Mouse (Mus musculus): ENCODE data around the gene Zzef1.
"Not testable (repeated sequence)": the region's sequence is repeated elsewhere in the genome, so short reads cannot be mapped to it uniquely, and the experiment has no call there.

Zzef1 gene

GRCm38 (mm10) chr11:72795455-72796295 is at the start of gene Zzef1, which contains the start of gene Cyb5d2:
Gene Zzef1, plus strand, starts transcription at chr11:72796226.
Gene Cyb5d2, minus strand, starts transcription at chr11:72796142.
- DNase-seq (ENCODE audit: low read depth), result peak; percentile 88

GRCm38 (mm10) chr11:72751956-72752355 is 44.1 kb upstream of the Zzef1 start:
- peak; percentile 89 for DNase-seq (ENCODE audit: low read depth)

- DNase-seq (ENCODE audit: low read depth), result no peak
These were observed 37.7 kb upstream of the Zzef1 start for GRCm38 (mm10) chr11:72758316-72758715.

GRCm38 (mm10) chr11:72759581-72759980 is 36.4 kb upstream of the Zzef1 start:
- no peak for DNase-seq (ENCODE audit: low read depth)

- DNase-seq (ENCODE audit: low read depth), result no peak
These were observed 35.2 kb upstream of the Zzef1 start for GRCm38 (mm10) chr11:72760781-72761180.

GRCm38 (mm10) chr11:72764270-72764669 is 31.8 kb upstream of the Zzef1 start:
- DNase-seq (ENCODE audit: low read depth), result no peak

- DNase-seq (ENCODE audit: low read depth), result no peak
These were observed 28.3 kb upstream of the Zzef1 start for GRCm38 (mm10) chr11:72767716-72768115.

- no peak for DNase-seq (ENCODE audit: low read depth)
These were observed 27.0 kb upstream of the Zzef1 start for GRCm38 (mm10) chr11:72769061-72769460.

- DNase-seq (ENCODE audit: low read depth), result no peak
These were observed 25.7 kb upstream of the Zzef1 start for GRCm38 (mm10) chr11:72770324-72770723.

- no peak for DNase-seq (ENCODE audit: low read depth)
These were observed 25.2 kb upstream of the Zzef1 start for GRCm38 (mm10) chr11:72770816-72771215.

GRCm38 (mm10) chr11:72771461-72771860 is 24.6 kb upstream of the Zzef1 start:
- DNase-seq (ENCODE audit: low read depth), result no peak

- DNase-seq (ENCODE audit: low read depth), result not testable (repeated sequence)
These were observed 23.4 kb upstream of the Zzef1 start for GRCm38 (mm10) chr11:72772611-72773010.

- no peak for DNase-seq (ENCODE audit: low read depth)
These were observed 17.1 kb upstream of the Zzef1 start for GRCm38 (mm10) chr11:72778957-72779356.

GRCm38 (mm10) chr11:72782103-72782502 is 13.9 kb upstream of the Zzef1 start:
- DNase-seq (ENCODE audit: low read depth), result no peak

- no peak for DNase-seq (ENCODE audit: low read depth)
These were observed 13.5 kb upstream of the Zzef1 start for GRCm38 (mm10) chr11:72782503-72782902.

- no peak for DNase-seq (ENCODE audit: low read depth)
These were observed 4.0 kb upstream of the Zzef1 start for GRCm38 (mm10) chr11:72792033-72792432.

- DNase-seq (ENCODE audit: low read depth), result no peak
These were observed 924 bp upstream of the Zzef1 start for GRCm38 (mm10) chr11:72795149-72795454.

GRCm38 (mm10) chr11:72796296-72796687 is 266 bp downstream of the Zzef1 start:
- no peak for DNase-seq (ENCODE audit: low read depth)

- no peak for DNase-seq (ENCODE audit: low read depth)
These were observed 830 bp downstream of the Zzef1 start for GRCm38 (mm10) chr11:72796773-72797338.

GRCm38 (mm10) chr11:72798112-72798511 is 2.1 kb downstream of the Zzef1 start:
- no peak for DNase-seq (ENCODE audit: low read depth)

- DNase-seq (ENCODE audit: low read depth), result no peak
These were observed 5.2 kb downstream of the Zzef1 start for GRCm38 (mm10) chr11:72801182-72801581.

- DNase-seq (ENCODE audit: low read depth), result no peak
These were observed 7.0 kb downstream of the Zzef1 start for GRCm38 (mm10) chr11:72803038-72803437.

GRCm38 (mm10) chr11:72804586-72804985 is 8.6 kb downstream of the Zzef1 start:
- DNase-seq (ENCODE audit: low read depth), result no peak

- DNase-seq (ENCODE audit: low read depth), result no peak
These were observed 9.2 kb downstream of the Zzef1 start for GRCm38 (mm10) chr11:72805232-72805631.

Data from fibroblast of lung, adult 2 months (primary cell).